Mouse (Mus musculus) erythroblast, embryonic 14.5 days (primary cell): ENCODE results near the gene Car4. TPM values are rescaled to one million over a fixed set of nuclear protein-coding genes. Genes with fewer than 3 reads are reported as not detected.

Experiments
- H3K27me3 ChIP-seq: 2 replicates; pipeline ENCODE4 v1.6.1; 2012; ENCODE audit warnings: inconsistent platforms; ENCODE audit not compliant: control insufficient read depth
- H3K36me3 ChIP-seq: 2 replicates; pipeline ENCODE4 v1.6.1; 2012; ENCODE audit warnings: mild to moderate bottlenecking, inconsistent platforms; ENCODE audit not compliant: control insufficient read depth
- H3K4me1 ChIP-seq: 2 replicates; pipeline ENCODE4 v1.6.1; 2012; ENCODE audit warnings: inconsistent platforms; ENCODE audit not compliant: control insufficient read depth
- H3K4me3 ChIP-seq: replicated peaks from 2 replicates; pipeline ENCODE3; 2012; ENCODE audit warnings: moderate library complexity, mild to moderate bottlenecking, inconsistent platforms
- H3K9me3 ChIP-seq: 2 replicates; pipeline ENCODE4 v1.6.1; 2012; ENCODE audit warnings: low read length, inconsistent platforms, mixed read lengths; ENCODE audit not compliant: control insufficient read depth
- GATA1 ChIP-seq: IDR thresholded peaks from 2 replicates; pipeline ENCODE4 v1.6.1; 2012; ENCODE audit warnings: low read length, inconsistent platforms, mixed read lengths
- TAL1 ChIP-seq: IDR thresholded peaks from 3 replicates; pipeline ENCODE4 v1.6.1; 2012; ENCODE audit warnings: low read length, inconsistent platforms, mixed read lengths
- polyA plus RNA-seq: library from polyadenylated mRNA; stranded (reverse); fragments of >175 nt; gene quantifications from 2 replicates; pipeline ENCODE4 v1.2.3, GENCODE M21; 2012

Car4 gene
- polyA plus RNA-seq, 1 experiment, result not detected

DNA sequence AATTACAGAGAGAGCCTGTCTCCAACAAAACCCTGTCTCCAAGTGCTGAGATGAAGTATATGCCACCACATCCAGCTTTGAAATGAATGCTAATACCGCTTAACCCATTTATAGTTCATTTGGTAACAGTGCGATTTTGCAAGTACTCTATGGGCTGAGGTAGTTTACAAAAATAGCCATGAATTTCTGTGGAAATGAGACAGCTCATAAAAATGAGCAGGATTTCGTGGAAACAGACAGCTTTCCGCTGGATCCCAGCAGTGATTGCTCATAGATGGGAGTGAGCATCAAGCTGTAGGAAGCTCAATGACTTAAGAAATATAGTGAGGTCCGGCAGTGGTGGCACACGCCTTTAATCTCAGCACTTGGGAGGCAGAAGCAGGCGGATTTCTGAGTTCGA, 36.6 kb upstream of the Car4 start:
- TF ChIP-seq GATA1, result no peak
- no peak for TF ChIP-seq TAL1
- Histone ChIP-seq H3K4me3 (no peak overlapping the region), H3K27me3 (peaks cover 3% of the 10 kb centered on the region; the same call in 1 of the 2 replicates), H3K4me1 (peaks cover 27% of the 10 kb centered on the region), H3K9me3 (no peaks in the 10 kb centered on the region), H3K36me3 (no peaks in the 10 kb centered on the region)

GRCm38 (mm10) chr11:84932261-84932660, 25.3 kb upstream of the Car4 start:
- H3K27me3 ChIP-seq, result peaks cover 2% of the 10 kb centered on the region; the same call in 1 of the 2 replicates
- no peak overlapping the region for H3K4me3 ChIP-seq
- no peaks in the 10 kb centered on the region for H3K9me3 ChIP-seq
- TF ChIP-seq TAL1 (no peak), GATA1 (no peak)
- peaks cover 3% of the 10 kb centered on the region; the same call in 1 of the 2 replicates for H3K4me1 ChIP-seq
- no peaks in the 10 kb centered on the region for H3K36me3 ChIP-seq

DNA sequence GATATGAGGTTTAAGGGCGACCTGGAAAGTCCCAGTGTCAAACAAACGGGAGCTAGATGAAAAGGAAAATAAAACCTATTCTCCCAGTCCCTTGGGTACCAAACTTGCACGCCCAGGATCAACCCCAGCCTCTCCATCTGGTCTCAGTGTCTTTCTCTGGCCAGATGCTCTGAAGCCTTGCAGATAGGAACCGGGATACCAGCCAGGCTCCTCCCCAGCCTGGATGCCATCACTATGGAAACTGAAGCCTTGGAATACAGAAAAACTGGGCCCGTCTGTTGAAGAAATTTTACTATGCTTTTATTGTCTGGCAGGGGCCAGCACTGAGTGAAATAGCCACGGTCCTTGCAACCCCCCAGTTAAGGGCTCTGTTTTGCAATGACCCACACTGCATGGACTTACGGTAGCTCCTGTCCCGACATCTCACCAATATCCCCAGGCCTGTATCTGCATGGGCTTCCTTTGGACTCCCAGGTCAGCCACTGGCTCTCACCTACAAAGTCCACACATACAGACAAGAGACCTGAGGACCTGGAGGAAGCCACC, 18.0 kb upstream of the Car4 start:
- Histone ChIP-seq H3K36me3 (no peaks in the 10 kb centered on the region), H3K4me1 (peaks cover 3% of the 10 kb centered on the region; the same call in 1 of the 2 replicates), H3K4me3 (no peak overlapping the region), H3K9me3 (no peaks in the 10 kb centered on the region), H3K27me3 (peaks cover 21% of the 10 kb centered on the region)
- TF ChIP-seq GATA1, result no peak
- TF ChIP-seq TAL1, result no peak

DNA sequence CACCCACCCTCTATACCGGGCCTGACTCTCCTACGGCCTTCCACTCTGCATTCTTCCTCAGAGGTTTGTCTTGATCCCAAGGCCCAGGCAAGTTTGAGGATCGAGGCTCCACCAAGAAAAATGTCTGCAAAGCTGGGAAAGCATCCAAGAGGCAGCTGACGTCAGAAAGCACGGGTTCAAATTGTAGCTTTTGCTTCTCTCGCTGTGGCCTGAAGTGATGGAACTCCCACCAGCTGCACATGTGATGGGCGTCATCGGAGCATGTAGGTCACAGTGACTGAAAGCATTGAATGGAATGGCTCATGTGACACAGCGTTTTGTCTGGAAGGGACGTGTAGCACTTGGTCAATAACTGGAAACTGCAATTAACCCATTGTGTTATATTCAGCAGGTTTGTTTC, 17.4 kb upstream of the Car4 start:
- H3K4me1 ChIP-seq, result peaks cover 3% of the 10 kb centered on the region; the same call in 1 of the 2 replicates
- no peaks in the 10 kb centered on the region for H3K9me3 ChIP-seq
- no peaks in the 10 kb centered on the region for H3K36me3 ChIP-seq
- H3K27me3 ChIP-seq, result peaks cover 26% of the 10 kb centered on the region
- no peak overlapping the region for H3K4me3 ChIP-seq
- TF ChIP-seq TAL1 (no peak), GATA1 (no peak)

- Histone ChIP-seq H3K4me3 (no peak overlapping the region), H3K27me3 (peaks cover 39% of the 10 kb centered on the region), H3K4me1 (no peaks in the 10 kb centered on the region), H3K9me3 (no peaks in the 10 kb centered on the region), H3K36me3 (no peaks in the 10 kb centered on the region)
- TF ChIP-seq GATA1, result no peak
- TF ChIP-seq TAL1, result no peak
Observed at GRCm38 (mm10) chr11:84943948-84944347, 13.6 kb upstream of the Car4 start.

DNA sequence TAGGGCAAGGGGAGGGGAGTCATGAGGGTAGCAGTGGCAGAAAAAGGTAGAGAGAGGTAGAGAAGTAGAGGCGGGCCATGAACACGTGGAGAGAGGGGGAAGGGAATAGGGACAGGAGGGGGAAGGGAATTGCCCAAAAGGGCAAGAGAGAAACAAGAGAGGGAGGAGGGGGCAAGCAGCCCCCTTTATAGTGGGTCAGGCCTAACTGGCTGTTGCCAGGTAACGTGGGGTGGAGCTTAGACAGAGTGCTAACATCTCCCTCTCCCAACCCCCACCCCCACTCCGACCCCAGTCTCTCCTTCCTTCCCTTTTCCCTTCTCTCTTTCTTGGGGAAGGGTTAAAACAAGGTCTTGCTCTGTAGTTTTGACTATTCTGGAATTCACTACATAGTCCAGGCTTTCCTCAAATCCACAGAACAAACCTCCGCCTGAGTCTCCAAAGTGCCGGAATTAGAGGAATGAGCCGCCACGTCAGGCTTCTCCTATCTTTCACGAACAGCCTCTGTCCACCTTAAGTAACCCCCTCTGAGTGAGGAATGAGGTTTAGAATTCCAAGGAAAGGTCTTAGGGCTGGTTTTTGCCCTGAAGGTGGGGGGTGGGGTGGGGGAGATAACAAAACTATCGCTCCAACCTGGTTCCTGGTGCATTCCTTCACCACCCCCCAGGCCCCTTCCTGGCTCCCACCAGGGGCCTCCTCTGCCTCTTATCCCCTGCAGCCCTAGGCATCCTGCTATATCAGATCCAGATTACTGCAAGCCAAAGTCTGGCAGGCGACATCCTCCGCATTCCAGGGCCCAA, 12.7 kb upstream of the Car4 start:
- Histone ChIP-seq H3K4me3 (no peak overlapping the region), H3K4me1 (no peaks in the 10 kb centered on the region), H3K27me3 (peaks cover 39% of the 10 kb centered on the region), H3K9me3 (no peaks in the 10 kb centered on the region), H3K36me3 (no peaks in the 10 kb centered on the region)
- TF ChIP-seq TAL1, result no peak
- no peak for TF ChIP-seq GATA1

DNA sequence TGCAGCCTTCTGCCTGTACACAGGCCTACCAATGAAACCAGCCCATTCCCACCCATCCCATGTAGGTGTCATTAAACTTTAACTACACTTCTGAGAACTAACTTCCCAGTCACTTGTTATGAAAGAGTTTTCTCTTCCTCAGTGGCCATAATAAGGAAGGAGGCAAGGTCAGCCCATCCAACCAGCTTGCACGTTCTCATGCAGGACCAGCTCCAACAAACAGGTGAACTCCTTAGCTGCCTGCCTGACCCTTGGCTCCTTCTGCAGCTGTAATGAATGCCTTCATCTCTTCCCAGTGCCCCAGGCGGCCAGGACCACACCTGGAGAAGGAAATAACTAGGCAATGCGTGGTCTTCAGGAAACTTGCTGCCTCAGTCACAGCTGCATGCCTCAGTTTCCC, 11.7 kb upstream of the Car4 start:
- no peaks in the 10 kb centered on the region for H3K36me3 ChIP-seq
- H3K27me3 ChIP-seq, result peaks cover 39% of the 10 kb centered on the region
- no peak overlapping the region for H3K4me3 ChIP-seq
- TF ChIP-seq TAL1, result no peak
- no peak for TF ChIP-seq GATA1
- no peaks in the 10 kb centered on the region for H3K9me3 ChIP-seq
- no peaks in the 10 kb centered on the region for H3K4me1 ChIP-seq

- Histone ChIP-seq H3K4me3 (no peak overlapping the region), H3K9me3 (no peaks in the 10 kb centered on the region), H3K27me3 (peaks cover 39% of the 10 kb centered on the region), H3K36me3 (no peaks in the 10 kb centered on the region), H3K4me1 (no peaks in the 10 kb centered on the region)
- TF ChIP-seq TAL1 (no peak), GATA1 (no peak)
Observed at GRCm38 (mm10) chr11:84947206-84947605, 10.4 kb upstream of the Car4 start.

DNA sequence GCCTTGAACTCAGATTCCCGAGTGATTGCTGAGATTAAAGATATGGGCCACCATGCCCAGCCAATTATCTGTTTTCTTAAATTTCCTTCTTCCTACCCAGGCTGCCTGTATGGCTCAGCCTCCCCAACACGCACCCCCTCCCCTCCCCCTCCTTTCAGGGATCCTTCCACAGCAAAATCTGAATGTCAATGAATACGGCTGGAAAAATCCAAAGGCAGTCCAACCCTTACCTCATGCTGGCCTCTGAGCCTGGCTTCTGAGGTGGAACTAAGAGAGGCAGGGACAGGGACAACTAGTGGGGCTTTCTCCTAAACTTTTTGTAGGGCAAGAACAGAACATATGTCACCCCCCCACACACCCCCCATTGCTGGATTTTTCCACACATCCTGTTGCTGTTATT, 9.5 kb upstream of the Car4 start:
- Histone ChIP-seq H3K27me3 (peaks cover 32% of the 10 kb centered on the region), H3K4me3 (no peak overlapping the region), H3K9me3 (no peaks in the 10 kb centered on the region), H3K36me3 (no peaks in the 10 kb centered on the region), H3K4me1 (no peaks in the 10 kb centered on the region)
- TF ChIP-seq GATA1 (no peak), TAL1 (no peak)

DNA sequence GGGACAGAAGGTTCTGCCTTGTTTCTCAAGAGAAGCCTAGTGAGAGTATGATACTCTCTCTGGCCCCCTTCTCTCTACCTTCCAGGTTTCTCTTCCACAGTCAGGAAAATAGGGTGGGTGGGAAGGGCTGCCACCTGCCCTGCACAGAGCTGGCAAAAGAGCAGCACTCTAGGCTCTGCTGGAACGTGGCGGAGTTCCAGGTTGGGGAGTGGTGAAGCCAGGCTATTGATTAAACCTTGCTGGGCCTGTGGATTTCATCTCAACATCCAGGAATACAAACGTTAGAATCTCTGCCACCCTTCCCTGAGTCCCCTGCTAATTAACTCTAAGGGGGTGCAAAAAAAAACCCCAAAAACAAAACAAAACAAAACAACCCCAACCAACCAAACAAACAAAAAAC, 9.1 kb upstream of the Car4 start:
- Histone ChIP-seq H3K36me3 (no peaks in the 10 kb centered on the region), H3K27me3 (peaks cover 28% of the 10 kb centered on the region), H3K9me3 (no peaks in the 10 kb centered on the region), H3K4me1 (no peaks in the 10 kb centered on the region), H3K4me3 (no peak overlapping the region)
- TF ChIP-seq TAL1 (no peak), GATA1 (no peak)
